Mouse (Mus musculus) stomach, embryonic 15.5 days (tissue): ENCODE measurements around the gene Opa3. TPM values are rescaled to one million over a fixed set of nuclear protein-coding genes. Genes with fewer than 3 reads are reported as not detected.
A peak's percentile ranks its signal among the peaks of the same experiment; 100 is the strongest.

Source experiments
- ATAC-seq: fragments of 200-750 bp; cut with Nextera tagmentation; 2 replicates; pipeline ENCODE4 v1.8.0; 2017; ENCODE audit warnings: low read depth, moderate number of reproducible peaks, moderate TSS enrichment; ENCODE audit not compliant: insufficient read depth, low FRiP score
- H3K27ac ChIP-seq: fragments of 300-500 bp; sonication (generic); 2 replicates; pipeline ENCODE4 v1.5.1; 2015; ENCODE audit warnings: mild to moderate bottlenecking, inconsistent platforms
- H3K27me3 ChIP-seq: fragments of 300-500 bp; sonication (generic); replicated peaks from 2 replicates; pipeline ENCODE4 v1.6.1; 2015; ENCODE audit warnings: inconsistent platforms
- H3K36me3 ChIP-seq: fragments of 300-500 bp; sonication (generic); 2 replicates; pipeline ENCODE4 v1.6.1; 2015; ENCODE audit warnings: inconsistent platforms
- H3K4me1 ChIP-seq: fragments of 300-500 bp; sonication (generic); 2 replicates; pipeline ENCODE4 v1.6.1; 2015; ENCODE audit warnings: inconsistent platforms
- H3K4me2 ChIP-seq: fragments of 300-500 bp; sonication (generic); 2 replicates; pipeline ENCODE4 v1.6.1; 2015; ENCODE audit warnings: mild to moderate bottlenecking, inconsistent platforms
- H3K4me3 ChIP-seq: fragments of 300-500 bp; sonication (generic); replicated peaks from 2 replicates; pipeline ENCODE4 v1.5.1; 2015; ENCODE audit warnings: inconsistent platforms
- H3K9ac ChIP-seq: fragments of 300-500 bp; sonication (generic); 2 replicates; pipeline ENCODE4 v1.6.1; 2015; ENCODE audit warnings: inconsistent platforms
- H3K9me3 ChIP-seq: fragments of 300-500 bp; sonication (generic); 2 replicates; pipeline ENCODE4 v1.6.1; 2016; ENCODE audit warnings: inconsistent platforms
- WGBS: fragments of 180-500 bp; shearing (Covaris S2); methylation state at CpG from one replicate; pipeline ENCODE4 v1.1.7; 2015; 5-methylcytosine and 5-hydroxymethylcytosine counted together
- polyA plus RNA-seq: library from polyadenylated mRNA; unstranded; fragments of >200 nt; fragmentation: Nextera tagmentation; extraction: Ambion mirVana; gene quantifications from 2 replicates; pipeline ENCODE4 v1.2.1, GENCODE M21; 2015

Gene Opa3
- polyA plus RNA-seq, 1 experiment from 2014 or later = 32.3 TPM

- ATAC-seq = no peak
- H3K27ac ChIP-seq = no peak overlapping the region
- H3K4me3 ChIP-seq = no peak overlapping the region
- H3K9ac ChIP-seq = no peak overlapping the region
- 26% methylated on average over 4 of the region's 4 CpGs for WGBS
- no peaks in the 10 kb centered on the region for H3K36me3 ChIP-seq
- no peak overlapping the region for H3K4me2 ChIP-seq
- H3K27me3 ChIP-seq = peaks cover 25% of the 10 kb centered on the region
- peaks cover 15% of the 10 kb centered on the region; the same call in 1 of the 2 replicates for H3K4me1 ChIP-seq
- H3K9me3 ChIP-seq = no peaks in the 10 kb centered on the region
These were observed 56.6 kb downstream of the Opa3 start for GRCm38 (mm10) chr7:19284763-19285162.

GRCm38 (mm10) chr7:19290969-19291596 is 62.9 kb downstream of the Opa3 start:
- Histone ChIP-seq H3K27ac (0 out of 2 replicates have a peak overlapping the region, but pooled peaks have one; percentile 31), H3K4me2 (peak overlapping the region; percentile 80), H3K4me1 (peaks cover 17% of the 10 kb centered on the region), H3K4me3 (peak overlapping the region; percentile 45), H3K9ac (no peak overlapping the region), H3K36me3 (no peaks in the 10 kb centered on the region), H3K9me3 (no peaks in the 10 kb centered on the region), H3K27me3 (no peaks in the 10 kb centered on the region)
- under 1% methylated on average over 20 of the region's 20 CpGs for WGBS
- ATAC-seq = peak; percentile 49

- no peaks in the 10 kb centered on the region for H3K27me3 ChIP-seq
- peak; percentile 64; the same call in 1 of the 2 replicates for ATAC-seq
- no peaks in the 10 kb centered on the region for H3K36me3 ChIP-seq
- no peaks in the 10 kb centered on the region for H3K9me3 ChIP-seq
- H3K4me2 ChIP-seq = peak overlapping the region; percentile 75
- WGBS = 14% methylated on average over 22 of the region's 22 CpGs
- H3K27ac ChIP-seq = no peak overlapping the region
- H3K4me1 ChIP-seq = peaks cover 15% of the 10 kb centered on the region
- H3K4me3 ChIP-seq = peak overlapping the region; percentile 38
- no peak overlapping the region for H3K9ac ChIP-seq
These were observed 67.5 kb downstream of the Opa3 start for GRCm38 (mm10) chr7:19295503-19296185.

- Histone ChIP-seq H3K9me3 (no peaks in the 10 kb centered on the region), H3K27me3 (peaks cover 7% of the 10 kb centered on the region), H3K36me3 (no peaks in the 10 kb centered on the region), H3K4me1 (peaks cover 11% of the 10 kb centered on the region; the same call in 1 of the 2 replicates), H3K4me3 (no peak overlapping the region), H3K9ac (no peak overlapping the region), H3K27ac (no peak overlapping the region), H3K4me2 (no peak overlapping the region)
- no peak for ATAC-seq
- WGBS = 89% methylated on average over 6 of the region's 6 CpGs
These were observed 68.9 kb downstream of the Opa3 start for GRCm38 (mm10) chr7:19297034-19297433.

GRCm38 (mm10) chr7:19297794-19298193 is 69.7 kb downstream of the Opa3 start:
- Histone ChIP-seq H3K9me3 (no peaks in the 10 kb centered on the region), H3K27me3 (peaks cover 15% of the 10 kb centered on the region), H3K4me3 (no peak overlapping the region), H3K36me3 (no peaks in the 10 kb centered on the region), H3K27ac (no peak overlapping the region), H3K9ac (no peak overlapping the region), H3K4me2 (no peak overlapping the region), H3K4me1 (peaks cover 14% of the 10 kb centered on the region; the same call in 1 of the 2 replicates)
- 87% methylated on average over 5 of the region's 5 CpGs for WGBS
- ATAC-seq = no peak

GRCm38 (mm10) chr7:19299194-19299593 is 71.1 kb downstream of the Opa3 start:
- ATAC-seq = no peak
- H3K9me3 ChIP-seq = no peaks in the 10 kb centered on the region
- H3K36me3 ChIP-seq = no peaks in the 10 kb centered on the region
- H3K4me3 ChIP-seq = no peak overlapping the region
- H3K27ac ChIP-seq = no peak overlapping the region
- H3K4me2 ChIP-seq = no peak overlapping the region
- no peak overlapping the region for H3K9ac ChIP-seq
- WGBS = 23% methylated on average over 3 of the region's 3 CpGs
- peaks cover 22% of the 10 kb centered on the region for H3K4me1 ChIP-seq
- peaks cover 29% of the 10 kb centered on the region for H3K27me3 ChIP-seq

- Histone ChIP-seq H3K4me1 (peaks cover 28% of the 10 kb centered on the region), H3K36me3 (no peaks in the 10 kb centered on the region), H3K4me3 (peak overlapping the region; percentile 50), H3K4me2 (peak overlapping the region; percentile 47), H3K9ac (no peak overlapping the region; the same call in 1 of the 2 replicates), H3K27me3 (peaks cover 44% of the 10 kb centered on the region), H3K27ac (no peak overlapping the region), H3K9me3 (no peaks in the 10 kb centered on the region)
- under 1% methylated on average over 29 of the region's 29 CpGs for WGBS
- peak; percentile 79 for ATAC-seq
These were observed 72.6 kb downstream of the Opa3 start for GRCm38 (mm10) chr7:19300501-19301421.

- Histone ChIP-seq H3K4me2 (peak overlapping the region; percentile 47), H3K27ac (no peak overlapping the region), H3K9me3 (no peaks in the 10 kb centered on the region), H3K4me1 (peaks cover 28% of the 10 kb centered on the region), H3K9ac (no peak overlapping the region), H3K27me3 (peaks cover 53% of the 10 kb centered on the region), H3K36me3 (no peaks in the 10 kb centered on the region), H3K4me3 (peak overlapping the region; percentile 50)
- 9% methylated on average over 16 of the region's 16 CpGs for WGBS
- ATAC-seq = no peak
These were observed 73.5 kb downstream of the Opa3 start for GRCm38 (mm10) chr7:19301461-19302263.

GRCm38 (mm10) chr7:19302264-19303045 is 74.3 kb downstream of the Opa3 start:
- Histone ChIP-seq H3K36me3 (no peaks in the 10 kb centered on the region), H3K9me3 (no peaks in the 10 kb centered on the region), H3K4me3 (no peak overlapping the region), H3K9ac (no peak overlapping the region), H3K4me1 (peaks cover 28% of the 10 kb centered on the region), H3K4me2 (no peak overlapping the region; the same call in 1 of the 2 replicates), H3K27me3 (peaks cover 61% of the 10 kb centered on the region), H3K27ac (no peak overlapping the region)
- no peak for ATAC-seq
- WGBS = 50% methylated on average over 13 of the region's 13 CpGs

- no peak overlapping the region; the same call in 1 of the 2 replicates for H3K4me3 ChIP-seq
- no peak overlapping the region for H3K4me2 ChIP-seq
- no peak overlapping the region for H3K9ac ChIP-seq
- no peaks in the 10 kb centered on the region for H3K36me3 ChIP-seq
- H3K9me3 ChIP-seq = no peaks in the 10 kb centered on the region
- H3K27ac ChIP-seq = no peak overlapping the region
- H3K4me1 ChIP-seq = peaks cover 33% of the 10 kb centered on the region
- WGBS = 76% methylated on average over 12 of the region's 12 CpGs
- H3K27me3 ChIP-seq = peaks cover 61% of the 10 kb centered on the region
- ATAC-seq = no peak
These were observed 74.8 kb downstream of the Opa3 start for GRCm38 (mm10) chr7:19303046-19303305.

GRCm38 (mm10) chr7:19303770-19304169 is 75.6 kb downstream of the Opa3 start:
- WGBS = under 1% methylated on average over 16 of the region's 16 CpGs
- no peak overlapping the region for H3K9ac ChIP-seq
- peak overlapping the region; percentile 39 for H3K4me3 ChIP-seq
- no peaks in the 10 kb centered on the region for H3K9me3 ChIP-seq
- peaks cover 61% of the 10 kb centered on the region for H3K27me3 ChIP-seq
- no peaks in the 10 kb centered on the region for H3K36me3 ChIP-seq
- ATAC-seq = no peak
- no peak overlapping the region for H3K27ac ChIP-seq
- peaks cover 36% of the 10 kb centered on the region for H3K4me1 ChIP-seq
- H3K4me2 ChIP-seq = peak overlapping the region; percentile 63
